ENCODE assay signal across 22 mouse cellular contexts in genomic region chr11:29727901-29728300, GRCm38 (mm10). TPM values are rescaled to one million over a fixed set of nuclear protein-coding genes. Genes with fewer than 3 reads are reported as not detected.
DNase-seq lines count a peak whose midpoint lies in the region; ATAC-seq and TF ChIP-seq lines count a peak whose summit lies in the region.
"Had no signal": no experiment of that assay in that cellular context is flagged by ENCODE, and none has a peak within 500 bp of the region (broad histone marks: within the 10 kb centered on the region; RNA-seq: fewer than 3 reads in every experiment).

No protein-coding gene starts in this region.

- H3K79me2 ChIP-seq in macrophage (ENCODE audit: inconsistent target): peaks cover 100% of the 10 kb centered on the region

- CTCF ChIA-PET in Patski (lab: Charles Lee): no interaction called here

- in situ Hi-C loops in Patski (cut with MboI; ENCODE audit: low pct_unique_long_range_greater_than_20kb): no loop called here

- ATAC-seq in liver, postnatal 0 days: peak; percentile 45; the same call in 1 of the 2 replicates
- no peak for ATAC-seq in liver, embryonic 12.5 days
- ATAC-seq in Patski: peak; percentile 54
- ATAC-seq: hindbrain, embryonic 16.5 days; intestine, embryonic 15.5 days; midbrain, embryonic 15.5 days had no signal

- no peaks in the 10 kb centered on the region for H3K9me3 ChIP-seq in liver, postnatal 0 days (ENCODE audit: low read length)
- H3K9me3 ChIP-seq in liver, embryonic 12.5 days (replicated peaks): no peaks in the 10 kb centered on the region
- H3K9me3 ChIP-seq: embryonic facial prominence, embryonic 12.5 days; intestine, embryonic 15.5 days; limb, embryonic 13.5 days; liver, embryonic 15.5 days; midbrain, embryonic 15.5 days; neural tube, embryonic 15.5 days had no signal

- no peaks in the 10 kb centered on the region for H3K4me1 ChIP-seq in liver, postnatal 0 days (ENCODE audit: insufficient read depth)
- peaks cover 3% of the 10 kb centered on the region; the same call in 1 of the 2 replicates for H3K4me1 ChIP-seq in liver, embryonic 12.5 days
- H3K4me1 ChIP-seq: embryonic facial prominence, embryonic 12.5 days; intestine, embryonic 15.5 days; limb, embryonic 13.5 days; liver, embryonic 15.5 days; neural tube, embryonic 15.5 days had no signal

- no peaks in the 10 kb centered on the region for H3K36me3 ChIP-seq in liver, postnatal 0 days (replicated peaks; ENCODE audit: insufficient read depth, low read length)
- no peaks in the 10 kb centered on the region; the same call in 1 of the 2 replicates for H3K36me3 ChIP-seq in liver, embryonic 12.5 days
- peaks cover 4% of the 10 kb centered on the region; the same call in 1 of the 2 replicates for H3K36me3 ChIP-seq in macrophage (ENCODE audit: inconsistent target)
- H3K36me3 ChIP-seq: embryonic facial prominence, embryonic 12.5 days; intestine, embryonic 15.5 days; limb, embryonic 13.5 days; liver, embryonic 15.5 days; midbrain, embryonic 15.5 days; neural tube, embryonic 15.5 days had no signal

- no peak overlapping the region for H3K4me2 ChIP-seq in liver, postnatal 0 days (ENCODE audit: low read depth, low read length)
- no peak overlapping the region for H3K4me2 ChIP-seq in liver, embryonic 12.5 days
- H3K4me2 ChIP-seq: embryonic facial prominence, embryonic 12.5 days; intestine, embryonic 15.5 days; limb, embryonic 13.5 days; liver, embryonic 15.5 days; midbrain, embryonic 15.5 days; neural tube, embryonic 15.5 days had no signal

- H3K4me3 ChIP-seq in liver, postnatal 0 days (ENCODE audit: low read depth, low read length): no peak overlapping the region
- no peak overlapping the region for H3K4me3 ChIP-seq in liver, embryonic 12.5 days
- H3K4me3 ChIP-seq in macrophage (ENCODE audit: inconsistent target): no peak overlapping the region
- H3K4me3 ChIP-seq: embryonic facial prominence, embryonic 12.5 days; intestine, embryonic 15.5 days; limb, embryonic 13.5 days; liver, embryonic 15.5 days; midbrain, embryonic 15.5 days; neural tube, embryonic 15.5 days had no signal

- WGBS in liver, postnatal 0 days (ENCODE audit: insufficient replicate concordance): 70% methylated on average over 1 of the region's 1 CpGs
- WGBS in liver, embryonic 12.5 days (ENCODE audit: insufficient replicate concordance): 41% methylated on average over 1 of the region's 1 CpGs
- WGBS in macrophage (ENCODE audit: missing documents): 31% methylated on average over 1 of the region's 1 CpGs

- TF ChIP-seq EP300 in liver, postnatal 0 days (IDR thresholded peaks at IDR 0.05; ENCODE audit: low read depth): no peak

- no peaks in the 10 kb centered on the region for H3K27me3 ChIP-seq in liver, postnatal 0 days (ENCODE audit: insufficient read depth, low read length)
- H3K27me3 ChIP-seq in liver, embryonic 12.5 days (replicated peaks): no peaks in the 10 kb centered on the region
- H3K27me3 ChIP-seq in Patski: no peaks in the 10 kb centered on the region
- H3K27me3 ChIP-seq: CH12.LX; embryonic facial prominence, embryonic 12.5 days; intestine, embryonic 15.5 days; limb, embryonic 13.5 days; liver, embryonic 15.5 days; midbrain, embryonic 15.5 days; neural tube, embryonic 15.5 days had no signal

- POLR2A ChIA-PET in Patski (lab: Charles Lee): interaction anchor here (0.6 kb wide), 1 partner anchor 215 kb away, joined by 3 read pairs; no protein-coding TSS in a partner anchor

- no peak for DNase-seq in liver, postnatal 0 days
- no peak for DNase-seq in Patski (ENCODE audit: low read depth, low spot score)
- no peak for DNase-seq in layer of hippocampus, adult 9-11 months
- no peak for DNase-seq in kidney, postnatal 25 days
- no peak for DNase-seq in adrenal gland, adult 2 months
- DNase-seq: adrenal gland, postnatal 25 days; cerebellum, adult 11-12 months; cerebellum, postnatal 10 days; heart, postnatal 4 days; kidney, adult 9 months; kidney, postnatal 14 days; lung, postnatal 14 days had no signal

- H3K9ac ChIP-seq in liver, postnatal 0 days (replicated peaks): no peak overlapping the region
- H3K9ac ChIP-seq in liver, embryonic 12.5 days: no peak overlapping the region
- H3K9ac ChIP-seq: embryonic facial prominence, embryonic 12.5 days; intestine, embryonic 15.5 days; limb, embryonic 13.5 days; liver, embryonic 15.5 days; midbrain, embryonic 15.5 days; neural tube, embryonic 15.5 days had no signal

- no peak overlapping the region for H3K27ac ChIP-seq in liver, postnatal 0 days (ENCODE audit: low read depth)
- no peak overlapping the region for H3K27ac ChIP-seq in liver, embryonic 12.5 days
- peak overlapping the region; percentile 69 for H3K27ac ChIP-seq in macrophage
- H3K27ac ChIP-seq: embryonic facial prominence, embryonic 12.5 days; intestine, embryonic 15.5 days; limb, embryonic 13.5 days; liver, embryonic 15.5 days; midbrain, embryonic 15.5 days; neural tube, embryonic 15.5 days had no signal

- TF ChIP-seq CTCF in liver, postnatal 0 days (IDR thresholded peaks at IDR 0.05; ENCODE audit: low read depth): no peak
- no peak for TF ChIP-seq CTCF in Patski (IDR thresholded peaks at IDR 0.05)

RNA-seq across cellular contexts. Expression of gene Rtn4, which starts 35.2 kb away (rescaled TPM):
- polyA plus RNA-seq in liver, postnatal 0 days (2015; fragmentation: Nextera tagmentation; extraction: Ambion mirVana): 57.1 and 59.3 TPM in 2 replicates
- polyA plus RNA-seq in liver, embryonic 12.5 days (2016; fragmentation: Nextera tagmentation; extraction: Ambion mirVana): 24.6 and 24.9 TPM in 2 replicates
- polyA plus RNA-seq in Patski (2021) (580 TPM), macrophage (2018) (420 to 900 TPM (median 594 TPM) in 3 replicates)
- 100 to 1,000 TPM; 123 to 682 (median 202) TPM for total RNA-seq in macrophage (2018; cell fraction: chromatin; rRNA removed)
- 100 to 1,000 TPM; 313 to 546 (median 408) TPM for total RNA-seq in macrophage (2018; cell fraction: cytosol; rRNA removed)
- 100 to 1,000 TPM; 217 to 519 (median 302) TPM for total RNA-seq in macrophage (2018; cell fraction: nucleus; rRNA removed)
- total RNA-seq in adrenal gland, adult 2 months (2021): 100 to 1,000 TPM; 354 to 360 TPM
- polyA plus RNA-seq in adrenal gland, adult 2 months (2012; rRNA removed): 271 and 284 TPM in 2 replicates
